Mouse (Mus musculus): ENCODE measurements around the gene Gm3776. TPM values are rescaled to one million over a fixed set of nuclear protein-coding genes. Genes with fewer than 3 reads are reported as not detected.
"Not testable (repeated sequence)": the region's sequence is repeated elsewhere in the genome, so short reads cannot be mapped to it uniquely, and the experiment has no call there.

The Gm3776 gene
- polyA plus RNA-seq, 1 experiment from 2014 or later = not detected

DNA sequence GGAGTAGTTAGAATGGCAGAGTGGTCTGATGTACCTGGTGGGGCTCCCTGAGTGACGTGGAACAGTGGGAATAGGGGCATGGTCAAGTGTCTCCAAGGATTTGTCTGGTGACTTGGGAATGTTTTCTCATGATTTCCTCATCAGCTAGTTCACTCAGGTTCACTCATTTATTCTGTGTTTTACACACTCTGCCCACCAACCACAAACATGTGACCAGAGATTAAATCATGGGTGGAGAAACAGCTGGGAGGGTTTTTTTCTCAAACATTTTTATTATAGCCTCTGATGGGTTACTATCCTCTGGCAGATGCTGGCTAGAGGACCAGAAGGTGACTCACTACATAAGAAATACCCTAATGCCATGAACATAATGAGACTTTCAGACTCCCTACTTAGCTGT, 41.3 kb downstream of the Gm3776 start:
- Histone ChIP-seq H3K27ac (ENCODE audit: low read depth, low read length) (no peak overlapping the region), H3K27me3 (ENCODE audit: control insufficient read depth, insufficient read depth, low read length) (no peaks in the 10 kb centered on the region), H3K4me1 (ENCODE audit: control insufficient read depth, insufficient read depth, low read length) (no peaks in the 10 kb centered on the region), H3K9ac (ENCODE audit: low read depth, low read length) (no peak overlapping the region), H3K9me3 (replicated peaks; ENCODE audit: control insufficient read depth, low read length) (no peaks in the 10 kb centered on the region), H3K4me2 (no peak overlapping the region), H3K4me3 (ENCODE audit: low read depth, low read length) (no peak overlapping the region), H3K36me3 (ENCODE audit: control insufficient read depth, insufficient read depth, low read length) (no peaks in the 10 kb centered on the region)
- ATAC-seq (replicated peaks; ENCODE audit: insufficient number of reproducible peaks, low FRiP score, low TSS enrichment) = no peak
- WGBS (ENCODE audit: insufficient replicate concordance) = 95% methylated on average over 1 of the region's 1 CpGs

DNA sequence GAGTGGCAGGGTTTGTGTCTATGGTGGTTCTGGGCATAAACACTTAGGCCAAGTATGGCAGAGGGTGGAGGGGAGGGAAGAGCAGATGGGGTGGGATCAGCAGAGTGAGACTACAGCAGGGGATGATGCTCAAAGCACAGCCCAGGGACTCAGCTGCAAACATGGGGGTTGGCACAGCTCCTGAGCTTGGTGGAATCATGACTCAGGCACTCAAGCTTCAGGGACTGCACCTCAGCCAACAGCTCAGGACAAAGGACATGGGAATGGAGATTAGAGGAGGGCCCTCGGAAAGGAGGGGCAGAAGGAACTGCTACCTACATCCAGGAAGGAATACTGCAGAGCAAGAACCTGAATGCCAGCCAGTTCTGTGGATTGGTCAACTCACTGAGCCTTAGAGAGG, 42.2 kb downstream of the Gm3776 start:
- not testable (repeated sequence) for ATAC-seq (replicated peaks; ENCODE audit: insufficient number of reproducible peaks, low FRiP score, low TSS enrichment); H3K36me3 ChIP-seq (ENCODE audit: control insufficient read depth, insufficient read depth, low read length); H3K4me2 ChIP-seq; H3K27ac ChIP-seq (ENCODE audit: low read depth, low read length); H3K9ac ChIP-seq (ENCODE audit: low read depth, low read length); H3K9me3 ChIP-seq (replicated peaks; ENCODE audit: control insufficient read depth, low read length); H3K4me1 ChIP-seq (ENCODE audit: control insufficient read depth, insufficient read depth, low read length); H3K27me3 ChIP-seq (ENCODE audit: control insufficient read depth, insufficient read depth, low read length); H3K4me3 ChIP-seq (ENCODE audit: low read depth, low read length)
- 69% methylated on average over 1 of the region's 1 CpGs for WGBS (ENCODE audit: insufficient replicate concordance)

DNA sequence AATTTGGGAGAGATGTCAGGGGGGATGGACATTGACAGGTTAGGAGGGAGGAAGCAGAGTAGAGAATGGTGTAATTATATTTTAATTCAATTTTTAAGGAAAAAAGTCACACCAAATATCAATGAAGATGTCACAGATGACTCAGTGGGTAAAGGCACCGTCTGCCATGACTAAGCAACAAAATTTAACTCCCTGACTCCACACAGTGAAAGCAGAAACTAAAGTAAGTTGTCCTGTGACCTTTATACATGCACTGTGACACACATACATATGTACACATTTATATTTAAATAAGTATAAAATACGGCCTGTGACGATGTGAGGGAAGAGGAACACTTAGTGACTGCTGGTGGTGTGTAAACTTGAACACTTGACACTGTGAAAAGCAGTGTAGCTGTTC, 51.2 kb downstream of the Gm3776 start:
- not testable (repeated sequence) for H3K4me3 ChIP-seq (ENCODE audit: low read depth, low read length); H3K4me1 ChIP-seq (ENCODE audit: control insufficient read depth, insufficient read depth, low read length); H3K9ac ChIP-seq (ENCODE audit: low read depth, low read length); H3K27me3 ChIP-seq (ENCODE audit: control insufficient read depth, insufficient read depth, low read length); H3K4me2 ChIP-seq; H3K27ac ChIP-seq (ENCODE audit: low read depth, low read length); H3K9me3 ChIP-seq (replicated peaks; ENCODE audit: control insufficient read depth, low read length); ATAC-seq (replicated peaks; ENCODE audit: insufficient number of reproducible peaks, low FRiP score, low TSS enrichment); H3K36me3 ChIP-seq (ENCODE audit: control insufficient read depth, insufficient read depth, low read length)
- 86% methylated on average over 3 of the region's 3 CpGs for WGBS (ENCODE audit: insufficient replicate concordance)

DNA sequence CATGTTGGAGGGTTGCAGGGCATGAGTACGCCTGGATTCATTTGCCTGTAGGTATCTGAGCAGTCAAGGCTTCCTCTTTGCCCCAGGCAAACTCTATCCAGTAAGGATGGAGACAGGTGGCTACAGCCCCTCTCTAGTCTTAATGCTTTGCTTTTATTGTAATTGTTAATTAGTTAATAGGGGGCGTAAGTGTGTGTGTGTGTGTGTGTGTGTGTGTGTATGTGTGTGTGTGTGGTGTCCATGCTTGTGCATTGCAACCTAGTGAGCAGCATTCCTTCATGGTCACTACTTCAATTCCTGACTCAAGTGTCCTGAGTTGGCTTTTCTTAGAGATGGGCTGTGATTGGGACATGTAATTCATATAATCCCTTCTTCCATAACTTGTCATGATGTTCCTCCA, 57.8 kb downstream of the Gm3776 start, which contains the start of gene Omt2a:
TSS of gene Omt2a (minus strand) at position 101 of the 400 bp plus-strand sequence.
- no peaks in the 10 kb centered on the region for H3K27me3 ChIP-seq (ENCODE audit: control insufficient read depth, insufficient read depth, low read length)
- H3K4me3 ChIP-seq (ENCODE audit: low read depth, low read length) = no peak within 1 kb of the TSS
- no peaks in the 10 kb centered on the region for H3K4me1 ChIP-seq (ENCODE audit: control insufficient read depth, insufficient read depth, low read length)
- no peak for ATAC-seq (replicated peaks; ENCODE audit: insufficient number of reproducible peaks, low FRiP score, low TSS enrichment)
- no peaks in the 10 kb centered on the region for H3K9me3 ChIP-seq (replicated peaks; ENCODE audit: control insufficient read depth, low read length)
- H3K36me3 ChIP-seq (ENCODE audit: control insufficient read depth, insufficient read depth, low read length) = no peaks in the 10 kb centered on the region
- no peak within 1 kb of the TSS for H3K4me2 ChIP-seq
- H3K27ac ChIP-seq (ENCODE audit: low read depth, low read length) = no peak within 1 kb of the TSS
- no peak within 1 kb of the TSS for H3K9ac ChIP-seq (ENCODE audit: low read depth, low read length)
- 66% methylated on average over 2 of the region's 2 CpGs for WGBS (ENCODE audit: insufficient replicate concordance)

Other genes starting within 250 kb of the Gm3776 start
- gene Gcm1, start 205.2 kb upstream of the Gm3776 start, polyA plus RNA-seq (2014; fragmentation: Nextera tagmentation; extraction: Ambion mirVana) = not detected in 2 replicates
- 37.0 and 38.0 TPM in 2 replicates for gene Fbxo9, start 148.1 kb upstream of the Gm3776 start, polyA plus RNA-seq (2014; fragmentation: Nextera tagmentation; extraction: Ambion mirVana)
- 16.1 and 16.8 TPM in 2 replicates for gene Ick, start 147.9 kb upstream of the Gm3776 start, polyA plus RNA-seq (2014; fragmentation: Nextera tagmentation; extraction: Ambion mirVana)
- gene Gsta4, start 74.4 kb upstream of the Gm3776 start, polyA plus RNA-seq (2014; fragmentation: Nextera tagmentation; extraction: Ambion mirVana) = 87.5 and 88.7 TPM in 2 replicates
- gene Gsta1, start 26.5 kb upstream of the Gm3776 start, polyA plus RNA-seq (2014; fragmentation: Nextera tagmentation; extraction: Ambion mirVana) = not detected in 2 replicates
- not detected in 2 replicates for gene Gm10639, start 32.8 kb downstream of the Gm3776 start, polyA plus RNA-seq (2014; fragmentation: Nextera tagmentation; extraction: Ambion mirVana)
- not detected in 2 replicates for gene Omt2a, start 57.7 kb downstream of the Gm3776 start, polyA plus RNA-seq (2014; fragmentation: Nextera tagmentation; extraction: Ambion mirVana)
- not detected in 2 replicates for gene Omt2b, start 70.5 kb downstream of the Gm3776 start, polyA plus RNA-seq (2014; fragmentation: Nextera tagmentation; extraction: Ambion mirVana)
- gene Gsta2, start 98.7 kb downstream of the Gm3776 start, polyA plus RNA-seq (2014; fragmentation: Nextera tagmentation; extraction: Ambion mirVana) = not detected in 2 replicates
- gene Dppa5a, start 111.0 kb downstream of the Gm3776 start, polyA plus RNA-seq (2014; fragmentation: Nextera tagmentation; extraction: Ambion mirVana) = not detected in 2 replicates
- gene Ooep, start 121.6 kb downstream of the Gm3776 start, polyA plus RNA-seq (2014; fragmentation: Nextera tagmentation; extraction: Ambion mirVana) = 0.77 and 0.99 TPM in 2 replicates
- 0.32 TPM in 1 of 2 replicates, not detected in the other for gene Ddx43, start 138.6 kb downstream of the Gm3776 start, polyA plus RNA-seq (2014; fragmentation: Nextera tagmentation; extraction: Ambion mirVana)
- 0.44 and 0.72 TPM in 2 replicates for gene Cgas, start 186.1 kb downstream of the Gm3776 start, polyA plus RNA-seq (2014; fragmentation: Nextera tagmentation; extraction: Ambion mirVana)
- gene Mto1, start 191.1 kb downstream of the Gm3776 start, polyA plus RNA-seq (2014; fragmentation: Nextera tagmentation; extraction: Ambion mirVana) = 27.6 and 28.2 TPM in 2 replicates
- 0.46 TPM in 1 of 2 replicates, not detected in the other for gene Gm17324, start 191.7 kb downstream of the Gm3776 start, polyA plus RNA-seq (2014; fragmentation: Nextera tagmentation; extraction: Ambion mirVana)
- gene Eef1a1, start 232.0 kb downstream of the Gm3776 start, polyA plus RNA-seq (2014; fragmentation: Nextera tagmentation; extraction: Ambion mirVana) = 3,731 and 3,838 TPM in 2 replicates